Mouse (Mus musculus) adrenal gland, adult 8-10 months (tissue): Measurements from ENCODE around the gene Rdh19. TPM values are rescaled to one million over a fixed set of nuclear protein-coding genes. Genes with fewer than 3 reads are reported as not detected.
"Not testable (repeated sequence)": the region's sequence is repeated elsewhere in the genome, so short reads cannot be mapped to it uniquely, and the experiment has no call there.

Experiments used
- DNase-seq: peaks from one replicate; pipeline ENCODE4 v3.0.0; 2022
- total RNA-seq, 4 experiments: library from RNA; stranded (reverse); gene quantifications; 2 replicates each; pipeline ENCODE4 v1.2.4; 2022

The Rdh19 gene
- total RNA-seq, 4 experiments from 2014 or later: 0.20 to 0.38 (median 0.24) TPM; not detected in 1

- no peak for DNase-seq
Measured at GRCm38 (mm10) chr10:127881041-127881440, 31.3 kb downstream of the Rdh19 start.

GRCm38 (mm10) chr10:127886551-127886950 is 36.8 kb downstream of the Rdh19 start:
- DNase-seq: no peak

GRCm38 (mm10) chr10:127886971-127887370 is 37.2 kb downstream of the Rdh19 start:
- DNase-seq: no peak

- no peak for DNase-seq
Measured at GRCm38 (mm10) chr10:127888605-127889004, 38.9 kb downstream of the Rdh19 start, which contains the start of gene Rdh7. Rdh7 (minus strand) TSS chr10:127888817.

- DNase-seq: no peak
Measured at GRCm38 (mm10) chr10:127891481-127891880, 41.8 kb downstream of the Rdh19 start.

- not testable (repeated sequence) for DNase-seq
Measured at GRCm38 (mm10) chr10:127893163-127894022, 43.7 kb downstream of the Rdh19 start.

GRCm38 (mm10) chr10:127896705-127897104 is 47.0 kb downstream of the Rdh19 start:
- no peak for DNase-seq

GRCm38 (mm10) chr10:127897506-127897905 is 47.8 kb downstream of the Rdh19 start:
- DNase-seq: no peak

GRCm38 (mm10) chr10:127898218-127898617 is 48.5 kb downstream of the Rdh19 start, which contains the start of gene Sdr9c7:
Sdr9c7 (plus strand) TSS chr10:127898518.
- no peak for DNase-seq

- DNase-seq: no peak
Measured at GRCm38 (mm10) chr10:127899783-127900182, 50.1 kb downstream of the Rdh19 start.

- DNase-seq: no peak
Measured at GRCm38 (mm10) chr10:127901751-127902150, 52.0 kb downstream of the Rdh19 start.

- peak; percentile 63 for DNase-seq
Measured at GRCm38 (mm10) chr10:127903116-127903515, 53.4 kb downstream of the Rdh19 start.

GRCm38 (mm10) chr10:127904718-127905446 is 55.2 kb downstream of the Rdh19 start:
- DNase-seq: peak; percentile 72

GRCm38 (mm10) chr10:127906138-127906537 is 56.4 kb downstream of the Rdh19 start:
- DNase-seq: no peak

GRCm38 (mm10) chr10:127907386-127907951 is 57.7 kb downstream of the Rdh19 start:
- no peak for DNase-seq

Other genes starting within 250 kb of the Rdh19 start
- gene Lrp1, start 228.8 kb upstream of the Rdh19 start, total RNA-seq: 100 to 1,000 TPM; 212 to 271 (median 242) TPM
- 100 to 1,000 TPM in 3 of 4 experiments, 10 to 100 TPM in 1; 96.7 to 113 (median 107) TPM for gene Stat6, start 206.9 kb upstream of the Rdh19 start, total RNA-seq
- 10 to 100 TPM in 2 of 4 experiments, 1 to 10 TPM in 2; 6.3 to 10.6 (median 9.6) TPM for gene Nemp1, start 183.0 kb upstream of the Rdh19 start, total RNA-seq
- gene Nab2, start 181.4 kb upstream of the Rdh19 start, total RNA-seq: 10 to 100 TPM; 20.0 to 33.6 (median 26.8) TPM
- 10 to 100 TPM in 2 of 4 experiments, under 1 TPM in 2; 0.75 to 72.1 (median 30.0) TPM for gene Myo1a, start 144.8 kb upstream of the Rdh19 start, total RNA-seq
- not detected for gene Tac2, start 125.5 kb upstream of the Rdh19 start, total RNA-seq
- 10 to 100 TPM; 11.9 to 20.9 (median 15.8) TPM for gene Zbtb39, start 110.4 kb upstream of the Rdh19 start, total RNA-seq
- gene Gpr182, start 98.2 kb upstream of the Rdh19 start, total RNA-seq: 10 to 100 TPM in 3 of 4 experiments, 1 to 10 TPM in 1; 9.8 to 13.2 (median 10.4) TPM
- 1 to 10 TPM; 4.0 to 5.4 (median 4.4) TPM for gene Rdh1, start 90.2 kb upstream of the Rdh19 start, total RNA-seq
- gene Rdh16f1, start 90.1 kb upstream of the Rdh19 start, total RNA-seq: 1 to 10 TPM; 4.8 to 9.8 (median 6.6) TPM
- gene Rdh9, start 73.5 kb upstream of the Rdh19 start, total RNA-seq: under 1 TPM in 1 of 4 experiments, not detected in 3; 0.38 TPM
- gene Rdh16, start 48.8 kb upstream of the Rdh19 start, total RNA-seq: 1 to 10 TPM in 1 of 4 experiments, under 1 TPM in 3; 0.55 to 2.9 (median 0.78) TPM
- gene Rdh16f2, start 16.5 kb downstream of the Rdh19 start, total RNA-seq: not detected
- under 1 TPM in 2 of 4 experiments, not detected in 2; 0.19 to 0.20 TPM for gene Rdh7, start 38.9 kb downstream of the Rdh19 start, total RNA-seq
- 1 to 10 TPM in 1 of 4 experiments, under 1 TPM in 3; 0.64 to 1.6 (median 0.72) TPM for gene Sdr9c7, start 48.6 kb downstream of the Rdh19 start, total RNA-seq
- gene Hsd17b6, start 157.7 kb downstream of the Rdh19 start, total RNA-seq: under 1 TPM in 1 of 4 experiments, not detected in 3; 0.51 TPM
- gene Prim1, start 165.2 kb downstream of the Rdh19 start, total RNA-seq: 1 to 10 TPM; 2.1 to 3.5 (median 3.0) TPM
- 100 to 1,000 TPM; 560 to 666 (median 578) TPM for gene Naca, start 185.6 kb downstream of the Rdh19 start, total RNA-seq
- gene Ptges3, start 209.0 kb downstream of the Rdh19 start, total RNA-seq: 100 to 1,000 TPM; 128 to 203 (median 146) TPM
- 1,000 to 10,000 TPM; 1,737 to 2,601 (median 2,176) TPM for gene Atp5b, start 233.3 kb downstream of the Rdh19 start, total RNA-seq
- gene Baz2a, start 241.6 kb downstream of the Rdh19 start, total RNA-seq: 10 to 100 TPM; 52.9 to 78.0 (median 62.7) TPM